Mouse (Mus musculus) lung, adult 2 months (tissue): Measurements from ENCODE around the gene Ccdc58. TPM values are rescaled to one million over a fixed set of nuclear protein-coding genes. Genes with fewer than 3 reads are reported as not detected.
"Not testable (repeated sequence)": the region's sequence is repeated elsewhere in the genome, so short reads cannot be mapped to it uniquely, and the experiment has no call there.

Experiments used
- DNase-seq: peaks from one replicate; pipeline ENCODE4 v3.0.0; 2022
- H3K4me1 ChIP-seq: fragments of 200-500 bp; 2 replicates; pipeline ENCODE4 v1.6.1; 2011; ENCODE audit warnings: low read length; ENCODE audit not compliant: control insufficient read depth, insufficient read depth
- H3K4me3 ChIP-seq: fragments of 200-500 bp; replicated peaks from 2 replicates; pipeline ENCODE3; 2011; ENCODE audit warnings: low read depth, mild to moderate bottlenecking, control low read depth, low read length; ENCODE audit errors: extremely low read depth
- CTCF ChIP-seq: fragments of 200-500 bp; IDR thresholded peaks from 2 replicates; pipeline ENCODE4 v1.5.1; 2011; ENCODE audit warnings: mild to moderate bottlenecking, low read length, control low read depth; ENCODE audit not compliant: insufficient read depth
- POLR2A ChIP-seq: fragments of 200-500 bp; IDR thresholded peaks from 2 replicates; pipeline ENCODE4 v1.6.1; 2011; ENCODE audit warnings: low read depth, mild to moderate bottlenecking, control low read depth, low read length, borderline replicate concordance; ENCODE audit errors: extremely low read depth
- WGBS: fragments of 180-500 bp; shearing (Covaris S2); methylation state at CpG from one replicate; pipeline ENCODE4 v1.1.7; 2018; 5-methylcytosine and 5-hydroxymethylcytosine counted together
- polyA plus RNA-seq: library from polyadenylated mRNA; depleted of rRNA; stranded (reverse); fragments of >200 nt; gene quantifications from 2 replicates; pipeline ENCODE4 v1.2.3, GENCODE M21; 2012; rRNA removed

Gene Ccdc58
- 3.6 and 6.8 TPM in 2 replicates for polyA plus RNA-seq

DNA sequence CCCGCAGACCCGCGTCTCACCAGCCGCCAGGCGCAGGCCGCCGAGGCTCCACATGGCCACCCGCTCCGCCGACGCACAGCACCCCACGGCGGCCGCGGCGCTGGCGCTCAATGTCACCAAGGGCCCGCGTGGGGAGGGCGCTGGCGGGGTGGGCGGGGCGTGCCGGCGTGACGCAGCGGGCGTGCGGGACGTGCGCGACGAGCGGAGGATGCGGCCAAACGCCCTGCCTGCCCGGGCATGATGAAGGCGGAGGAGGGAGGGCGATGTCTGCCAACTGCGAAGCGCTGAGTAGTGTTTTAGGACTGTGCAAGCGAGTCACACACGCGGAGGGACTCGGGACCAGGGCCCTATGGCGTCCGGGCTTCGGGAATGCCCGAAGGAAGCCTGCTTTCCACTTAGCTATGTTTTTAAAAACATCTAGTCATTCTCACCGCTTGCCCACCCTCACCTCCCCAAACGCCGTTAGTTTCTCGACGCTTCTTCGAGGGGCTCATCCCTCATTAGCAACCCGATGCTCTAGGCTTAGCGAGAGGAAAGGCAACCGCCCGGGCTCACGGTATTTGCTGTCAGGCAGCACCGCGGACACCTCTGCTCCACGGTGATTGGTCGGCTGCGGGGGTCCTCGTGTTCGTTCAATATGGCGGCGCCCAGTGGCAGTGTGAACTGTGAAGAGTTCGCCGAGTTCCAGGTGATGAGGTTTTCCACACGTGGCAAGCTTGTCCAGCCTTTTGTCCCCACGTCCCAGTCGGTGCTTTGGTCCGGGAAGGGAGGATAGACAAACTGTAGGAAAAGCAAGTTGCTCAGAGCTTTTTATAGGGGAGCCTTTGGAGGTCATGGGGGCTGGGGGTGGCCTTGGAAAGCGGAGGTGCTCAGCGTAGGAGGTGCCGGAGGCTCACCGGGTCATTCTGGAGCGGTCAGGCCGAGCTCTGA lies at the start of gene Ccdc58, which contains the start of gene Fam162a:
Gene Ccdc58 (plus strand): TSS at position 236 of the 930 bp plus-strand sequence.
Gene Fam162a (minus strand): TSS at position 145 of the 930 bp plus-strand sequence.
- under 1% methylated on average over 81 of the region's 81 CpGs for WGBS
- TF ChIP-seq CTCF (no peak), POLR2A (peak; percentile 99)

GRCm38 (mm10) chr16:36028120-36028519 lies 43.4 kb upstream of the Ccdc58 start:
- H3K4me3 ChIP-seq, DNase-seq, H3K4me1 ChIP-seq: not testable (repeated sequence)
- 72% methylated on average over 2 of the region's 2 CpGs for WGBS

More for the DNA sequence above, at the start of gene Ccdc58, which contains the start of gene Fam162a:
- Histone ChIP-seq H3K4me1 (peaks cover 2% of the 10 kb centered on the region; the same call in 1 of the 2 replicates), H3K4me3 (peak within 1 kb of the TSS; percentile 85)
- peak; percentile 90 for DNase-seq

DNA sequence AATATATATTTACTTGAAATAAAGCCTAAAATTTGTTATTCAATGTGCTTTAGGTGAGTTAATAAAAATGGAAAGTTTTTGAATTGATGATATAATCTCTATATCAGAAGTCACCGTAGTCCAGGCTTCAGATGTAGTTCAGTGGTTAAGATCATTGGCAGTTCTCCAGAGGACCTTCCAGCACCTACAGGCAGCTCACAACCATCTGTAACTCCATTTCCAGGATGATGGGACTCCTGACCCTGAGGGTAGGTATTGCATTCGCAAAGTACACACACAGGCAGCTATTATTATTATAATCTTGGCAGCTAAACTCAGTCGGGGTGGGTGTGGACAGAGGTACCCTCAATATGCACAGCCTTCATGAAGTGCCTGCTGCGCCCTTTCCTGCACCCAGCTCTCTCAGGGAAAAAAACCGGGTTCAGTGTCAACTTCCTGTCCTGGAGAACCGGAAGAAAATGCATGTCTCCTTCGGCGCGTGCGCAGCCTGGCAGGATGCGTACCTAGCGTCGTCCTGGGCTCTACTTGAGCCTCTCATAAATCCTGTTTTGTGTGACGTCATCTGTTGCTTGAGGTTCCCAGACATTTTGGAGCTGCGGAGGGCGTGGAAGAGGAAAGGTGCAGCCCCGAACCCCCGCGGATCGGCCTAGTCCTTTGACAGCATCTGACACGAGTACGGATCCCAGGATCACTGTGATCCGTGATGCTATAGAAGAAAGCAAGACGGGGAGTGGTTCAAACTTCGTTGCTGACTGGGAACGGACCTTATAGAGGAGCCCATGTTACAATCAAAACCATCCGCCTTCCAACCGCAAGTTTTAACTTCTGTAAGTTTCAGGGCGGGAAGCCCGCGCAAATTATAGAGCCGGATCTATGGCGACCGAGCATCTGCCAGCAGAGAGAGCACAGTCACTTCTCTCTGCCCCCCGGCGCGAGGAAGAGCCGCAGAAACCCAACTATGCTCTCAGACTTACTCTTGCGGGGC lies 30.6 kb upstream of the Ccdc58 start, which contains the start of gene Wdr5b:
Gene Wdr5b (plus strand): TSS at position 551 of the 985 bp plus-strand sequence.
- TF ChIP-seq POLR2A (peak; percentile 81; the same call in 1 of the 2 replicates), CTCF (no peak)
- DNase-seq: peak; percentile 82
- WGBS: 3% methylated on average over 39 of the region's 39 CpGs
- Histone ChIP-seq H3K4me3 (peak within 1 kb of the TSS; percentile 83), H3K4me1 (peaks cover 3% of the 10 kb centered on the region; the same call in 1 of the 2 replicates)

GRCm38 (mm10) chr16:36041625-36042020 lies 29.9 kb upstream of the Ccdc58 start:
- peaks cover 3% of the 10 kb centered on the region; the same call in 1 of the 2 replicates for H3K4me1 ChIP-seq
- DNase-seq: no peak
- TF ChIP-seq POLR2A (no peak), CTCF (no peak)
- peak overlapping the region; percentile 83 for H3K4me3 ChIP-seq
- 21% methylated on average over 11 of the region's 11 CpGs for WGBS

DNA sequence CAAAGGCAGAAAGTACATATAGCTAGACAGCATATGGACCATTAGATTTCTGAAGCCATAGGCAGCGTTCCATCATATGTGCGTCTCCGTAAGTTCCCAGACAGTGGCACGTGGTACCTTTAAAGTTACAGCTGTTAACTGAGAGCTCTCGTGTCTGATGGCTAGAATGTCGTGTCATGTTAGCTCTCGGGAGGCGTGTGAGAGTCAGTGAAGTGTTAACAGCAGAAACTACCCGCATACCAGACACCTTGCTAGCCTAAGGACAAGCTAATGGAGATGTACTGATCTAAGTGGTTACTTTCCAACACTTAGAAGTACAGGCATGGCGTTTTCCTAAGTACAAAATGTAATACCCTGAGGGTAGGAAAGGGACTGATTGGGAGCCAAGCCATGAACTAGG lies 28.4 kb upstream of the Ccdc58 start:
- DNase-seq: no peak
- Histone ChIP-seq H3K4me3 (no peak overlapping the region), H3K4me1 (peaks cover 3% of the 10 kb centered on the region; the same call in 1 of the 2 replicates)
- TF ChIP-seq POLR2A: no peak
- no peak for TF ChIP-seq CTCF
- 87% methylated on average over 10 of the region's 10 CpGs for WGBS

- H3K4me1 ChIP-seq: peaks cover 3% of the 10 kb centered on the region; the same call in 1 of the 2 replicates
- TF ChIP-seq POLR2A: no peak
- TF ChIP-seq CTCF: no peak
Measured at GRCm38 (mm10) chr16:36043964-36044363, 27.5 kb upstream of the Ccdc58 start.

GRCm38 (mm10) chr16:36047538-36047937 lies 23.9 kb upstream of the Ccdc58 start:
- TF ChIP-seq CTCF (no peak), POLR2A (no peak)
- Histone ChIP-seq H3K4me3 (no peak overlapping the region), H3K4me1 (no peaks in the 10 kb centered on the region)
- WGBS: 89% methylated on average over 4 of the region's 4 CpGs
- no peak for DNase-seq

More at GRCm38 (mm10) chr16:36043964-36044363, 27.5 kb upstream of the Ccdc58 start:
- WGBS: 87% methylated on average over 4 of the region's 4 CpGs
- no peak overlapping the region for H3K4me3 ChIP-seq
- DNase-seq: no peak

GRCm38 (mm10) chr16:36051491-36051890 lies 20.0 kb upstream of the Ccdc58 start:
- no peak for TF ChIP-seq POLR2A
- no peak for TF ChIP-seq CTCF
- WGBS: 90% methylated on average over 6 of the region's 6 CpGs
- H3K4me3 ChIP-seq: no peak overlapping the region
- H3K4me1 ChIP-seq: no peaks in the 10 kb centered on the region
- no peak for DNase-seq
